Mouse (Mus musculus) limb, embryonic 11.5 days (tissue): Measurements from ENCODE around the gene Tmem129. TPM values are rescaled to one million over a fixed set of nuclear protein-coding genes. Genes with fewer than 3 reads are reported as not detected.

ENCODE experiments used
- ATAC-seq: fragments of 200-750 bp; cut with Nextera tagmentation; 2 replicates; pipeline ENCODE4 v1.8.0; 2017; ENCODE audit warnings: low read depth; ENCODE audit not compliant: insufficient number of reproducible peaks, low FRiP score, low TSS enrichment
- DNase-seq: peaks from one replicate; pipeline ENCODE4 v3.0.0-alpha.2; 2015; ENCODE audit warnings: low spot score
- H3K27ac ChIP-seq: fragments of 300-500 bp; sonication (generic); replicated peaks from 2 replicates; pipeline ENCODE4 v1.5.1; 2014; ENCODE audit warnings: low read depth, mild to moderate bottlenecking, low read length
- H3K27me3 ChIP-seq: fragments of 300-500 bp; sonication (generic); 2 replicates; pipeline ENCODE4 v1.6.1; 2014; ENCODE audit warnings: mild to moderate bottlenecking, low read length, mixed read lengths; ENCODE audit not compliant: control insufficient read depth, insufficient read depth
- H3K36me3 ChIP-seq: fragments of 300-500 bp; sonication (generic); 2 replicates; pipeline ENCODE4 v1.6.1; 2014; ENCODE audit warnings: mild to moderate bottlenecking, low read length, moderate library complexity, mixed read lengths; ENCODE audit not compliant: control insufficient read depth, insufficient read depth
- H3K4me1 ChIP-seq: fragments of 300-500 bp; sonication (generic); 2 replicates; pipeline ENCODE4 v1.6.1; 2014; ENCODE audit warnings: low read length, mixed read lengths; ENCODE audit not compliant: control insufficient read depth, insufficient read depth
- H3K4me2 ChIP-seq: fragments of 300-500 bp; sonication (generic); 2 replicates; pipeline ENCODE4 v1.6.1; 2014; ENCODE audit warnings: low read depth, mild to moderate bottlenecking, moderate library complexity; ENCODE audit not compliant: severe bottlenecking
- H3K4me3 ChIP-seq: fragments of 300-500 bp; sonication (generic); 2 replicates; pipeline ENCODE4 v1.5.1; 2014; ENCODE audit warnings: low read depth, low read length
- H3K9ac ChIP-seq: fragments of 300-500 bp; sonication (generic); 2 replicates; pipeline ENCODE4 v1.6.1; 2014; ENCODE audit warnings: mild to moderate bottlenecking, low read length
- H3K9me3 ChIP-seq: fragments of 300-500 bp; sonication (generic); 2 replicates; pipeline ENCODE4 v1.6.1; 2016; ENCODE audit warnings: low read length; ENCODE audit not compliant: control insufficient read depth
- WGBS: fragments of 180-500 bp; shearing (Covaris S2); extraction: QIAGEN DNeasy Blood & Tissue Kit; methylation state at CpG from one replicate; pipeline ENCODE4 v1.1.7; 2014; 5-methylcytosine and 5-hydroxymethylcytosine counted together
- polyA plus RNA-seq: library from polyadenylated mRNA; unstranded; fragments of >200 nt; fragmentation: Nextera tagmentation; extraction: Ambion mirVana; gene quantifications from 2 replicates; pipeline ENCODE4 v1.2.1, GENCODE M21; 2014

The Tmem129 gene
- polyA plus RNA-seq, 1 experiment from 2014 or later = 41.7 TPM

DNA sequence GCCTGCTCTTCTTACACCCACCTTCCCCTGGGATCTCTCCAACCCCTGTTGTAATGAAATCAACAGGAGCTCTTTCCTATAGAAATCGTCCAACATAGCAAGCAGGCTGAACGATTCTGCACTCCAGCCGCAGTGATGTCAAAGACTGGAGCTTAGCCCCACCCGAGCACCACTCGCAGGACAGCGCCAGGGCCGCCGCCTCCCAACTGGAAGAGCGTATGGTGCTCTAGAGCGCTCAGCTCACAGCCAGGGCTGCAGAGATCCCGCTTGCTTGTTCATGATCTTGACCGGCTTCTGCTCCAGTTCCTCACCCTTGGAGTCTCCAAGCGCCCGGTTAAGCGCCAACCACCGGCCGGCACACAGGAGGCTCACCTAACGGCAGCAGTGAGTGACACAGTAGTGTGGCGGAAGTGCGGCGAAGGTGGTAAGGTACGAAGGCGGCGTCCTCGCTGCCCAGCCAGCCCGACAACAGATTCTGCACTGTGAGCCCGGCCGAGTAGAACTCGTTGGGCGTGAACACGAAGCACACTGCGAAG, 897 bp downstream of the Tmem129 start:
- H3K9me3 ChIP-seq = no peaks in the 10 kb centered on the region
- DNase-seq (no peak), ATAC-seq (peak; percentile 12; the same call in 1 of the 2 replicates)
- H3K36me3 ChIP-seq = peaks cover 7% of the 10 kb centered on the region; the same call in 1 of the 2 replicates
- no peak overlapping the region; the same call in 1 of the 2 replicates for H3K27ac ChIP-seq
- under 1% methylated on average over 32 of the region's 32 CpGs for WGBS
- H3K27me3 ChIP-seq = no peaks in the 10 kb centered on the region
- H3K4me2 ChIP-seq = peak overlapping the region; percentile 95
- peak overlapping the region; percentile 92 for H3K4me3 ChIP-seq
- peaks cover 12% of the 10 kb centered on the region for H3K4me1 ChIP-seq
- peak overlapping the region; percentile 87 for H3K9ac ChIP-seq

DNA sequence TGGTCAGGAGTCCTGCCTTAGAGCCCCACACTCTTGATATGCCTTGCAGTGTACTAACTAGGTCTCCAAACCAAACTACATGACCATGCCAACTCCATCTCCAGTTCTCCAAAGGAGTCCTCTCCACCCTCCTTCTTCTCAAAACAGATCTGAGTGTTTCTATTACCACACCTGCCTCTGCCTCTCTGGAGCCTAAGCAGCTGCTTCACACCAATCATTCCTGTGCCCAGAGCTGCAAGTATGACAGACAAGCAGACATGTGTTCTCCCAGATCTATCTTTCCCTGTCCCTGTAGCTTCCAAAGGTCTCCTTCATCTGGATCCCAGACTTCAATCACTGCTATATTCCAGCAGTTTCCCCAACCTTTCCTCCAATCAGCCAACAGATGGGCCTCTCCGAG, 1.5 kb downstream of the Tmem129 start:
- peaks cover 12% of the 10 kb centered on the region for H3K4me1 ChIP-seq

DNA sequence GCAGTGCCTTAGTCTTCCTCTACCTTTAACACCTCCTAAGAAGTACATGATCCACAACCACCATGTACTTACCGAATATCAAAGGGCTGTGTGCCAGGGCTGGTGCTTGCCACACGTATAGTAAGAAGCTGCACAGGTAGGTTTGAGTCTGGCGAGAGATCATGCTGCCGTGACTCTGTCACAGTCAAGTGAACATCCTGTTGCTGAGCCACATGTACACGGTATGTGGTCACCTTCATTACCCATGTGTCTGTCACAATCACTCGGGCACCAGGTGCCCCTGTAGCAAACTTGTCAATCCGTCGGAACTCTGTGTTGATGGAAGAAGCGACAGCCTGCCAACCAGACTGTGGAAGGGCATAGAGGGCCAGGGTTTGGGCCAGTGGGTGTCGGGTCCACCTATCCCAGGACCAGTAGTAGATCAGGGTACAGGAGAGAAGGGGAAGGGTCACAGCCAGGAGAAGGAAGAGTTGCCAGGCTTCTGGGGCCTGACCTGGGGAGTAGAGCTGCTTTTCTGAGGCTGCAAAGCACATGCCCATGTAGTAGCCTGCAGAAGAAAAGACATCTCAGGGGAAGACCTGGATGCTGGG, 2.9 kb downstream of the Tmem129 start:
- peaks cover 5% of the 10 kb centered on the region; the same call in 1 of the 2 replicates for H3K36me3 ChIP-seq
- no peaks in the 10 kb centered on the region for H3K9me3 ChIP-seq
- H3K4me2 ChIP-seq = no peak overlapping the region
- H3K27me3 ChIP-seq = no peaks in the 10 kb centered on the region
- DNase-seq (no peak), ATAC-seq (no peak)
- no peak overlapping the region for H3K4me3 ChIP-seq
- H3K27ac ChIP-seq = no peak overlapping the region
- H3K9ac ChIP-seq = no peak overlapping the region
- H3K4me1 ChIP-seq = peaks cover 14% of the 10 kb centered on the region
- 93% methylated on average over 10 of the region's 10 CpGs for WGBS

More for the DNA sequence above, 1.5 kb downstream of the Tmem129 start:
- 44% methylated on average over 1 of the region's 1 CpGs for WGBS
- no peak overlapping the region for H3K27ac ChIP-seq
- no peak for ATAC-seq
- peaks cover 5% of the 10 kb centered on the region; the same call in 1 of the 2 replicates for H3K36me3 ChIP-seq
- H3K4me3 ChIP-seq = peak overlapping the region; percentile 92
- peak overlapping the region; percentile 87 for H3K9ac ChIP-seq
- H3K9me3 ChIP-seq = no peaks in the 10 kb centered on the region
- no peak for DNase-seq
- H3K27me3 ChIP-seq = no peaks in the 10 kb centered on the region
- peak overlapping the region; percentile 95 for H3K4me2 ChIP-seq

DNA sequence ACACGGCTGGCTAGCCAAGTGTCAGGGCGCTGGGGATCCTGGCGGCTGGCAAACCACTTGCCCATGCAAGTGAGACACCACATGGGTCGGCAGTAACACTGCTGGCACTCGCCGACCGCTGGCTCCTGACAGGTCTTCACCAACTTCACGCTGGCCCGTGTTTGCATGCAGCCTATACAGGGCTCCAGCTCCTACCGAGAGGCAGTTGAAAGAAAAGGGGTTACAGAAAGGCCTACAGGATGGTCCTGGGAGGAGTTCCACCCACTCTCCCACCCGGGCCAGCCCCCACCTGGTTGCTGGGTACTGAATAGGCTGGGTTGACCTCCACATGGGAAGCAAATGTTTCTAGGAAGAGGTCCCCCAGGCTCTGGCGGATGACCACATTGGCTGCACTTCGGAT, 3.8 kb downstream of the Tmem129 start:
- 94% methylated on average over 13 of the region's 13 CpGs for WGBS
- ATAC-seq (no peak), DNase-seq (no peak)
- H3K4me2 ChIP-seq = no peak overlapping the region
- no peak overlapping the region for H3K9ac ChIP-seq
- H3K4me3 ChIP-seq = no peak overlapping the region
- H3K27me3 ChIP-seq = no peaks in the 10 kb centered on the region
- peaks cover 7% of the 10 kb centered on the region; the same call in 1 of the 2 replicates for H3K36me3 ChIP-seq
- H3K4me1 ChIP-seq = peaks cover 14% of the 10 kb centered on the region
- no peaks in the 10 kb centered on the region for H3K9me3 ChIP-seq
- H3K27ac ChIP-seq = no peak overlapping the region

DNA sequence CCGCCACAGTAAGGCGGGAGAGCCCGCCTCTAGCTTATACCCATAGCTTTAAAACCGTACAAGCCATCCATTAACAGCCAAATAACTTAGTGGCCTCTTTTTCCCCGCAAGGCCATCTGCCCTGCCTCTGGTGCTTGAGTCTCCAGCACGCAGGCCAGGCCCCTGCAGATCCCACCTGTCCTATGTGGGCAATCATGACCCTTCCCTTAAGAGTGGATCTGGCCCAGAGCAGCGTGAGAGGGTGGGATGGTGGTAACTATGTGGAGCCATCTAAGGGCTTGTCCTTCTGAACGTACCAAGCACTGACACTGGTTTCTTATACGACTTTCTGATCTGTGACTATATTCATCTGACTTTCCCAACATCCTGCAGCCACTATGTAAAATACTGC, 5.4 kb downstream of the Tmem129 start:
- no peaks in the 10 kb centered on the region for H3K27me3 ChIP-seq
- DNase-seq = no peak
- 3% methylated on average over 9 of the region's 9 CpGs for WGBS
- H3K9me3 ChIP-seq = no peaks in the 10 kb centered on the region
- H3K9ac ChIP-seq = peak overlapping the region; percentile 49
- peak overlapping the region; percentile 79 for H3K4me2 ChIP-seq
- H3K27ac ChIP-seq = peak overlapping the region; percentile 65; the same call in 1 of the 2 replicates
- H3K4me3 ChIP-seq = peak overlapping the region; percentile 81
- peak; percentile 45 for ATAC-seq
- H3K36me3 ChIP-seq = peaks cover 15% of the 10 kb centered on the region
- peaks cover 14% of the 10 kb centered on the region for H3K4me1 ChIP-seq

DNA sequence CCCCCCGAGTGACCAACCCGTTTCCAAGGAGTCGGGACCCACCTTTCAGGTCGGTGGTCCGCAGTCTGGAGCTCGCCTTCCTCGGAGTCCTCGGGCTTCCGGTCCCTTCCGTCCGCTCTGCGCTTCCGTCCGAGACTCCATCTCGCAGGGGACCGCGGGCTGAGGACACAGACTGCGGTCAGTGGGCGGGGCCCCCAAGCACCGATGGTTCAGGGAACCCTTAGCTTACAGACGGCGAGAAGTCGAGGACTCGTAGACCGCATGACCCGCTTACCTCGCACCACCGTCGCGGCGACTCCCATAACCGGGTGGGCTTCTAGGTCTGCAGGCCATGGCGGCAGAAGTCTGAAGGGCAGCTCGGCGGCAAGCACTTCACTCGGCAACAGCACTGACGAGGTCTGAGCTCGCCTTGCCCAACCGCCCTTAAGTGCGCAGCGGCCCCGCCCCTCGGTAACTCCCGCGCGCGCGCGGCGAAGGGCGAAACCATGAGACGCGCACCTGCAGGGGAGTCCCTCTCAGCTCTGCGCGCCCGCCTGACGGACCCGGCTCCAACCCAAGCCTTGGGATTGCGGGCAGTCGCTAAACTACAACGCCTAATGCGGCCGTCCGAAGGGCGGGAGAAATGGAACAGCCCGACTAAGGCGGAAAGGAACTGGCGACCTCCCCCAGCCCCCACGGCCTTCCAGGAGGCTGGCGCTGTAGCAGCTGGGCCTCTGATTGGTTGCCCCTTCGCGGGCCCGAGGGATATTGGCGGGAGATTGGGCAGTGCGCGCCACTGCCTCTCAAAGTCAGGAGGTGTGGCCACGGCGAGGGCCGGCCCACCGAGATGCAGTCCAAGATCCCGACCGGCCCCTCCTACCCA, 6.1 kb downstream of the Tmem129 start, which contains the start of gene Slbp:
TSS of gene Slbp (minus strand) at position 654 of the 862 bp plus-strand sequence.
- peaks cover 19% of the 10 kb centered on the region for H3K36me3 ChIP-seq
- H3K4me1 ChIP-seq = peaks cover 14% of the 10 kb centered on the region
- H3K4me2 ChIP-seq = peak within 1 kb of the TSS; percentile 79
- peak within 1 kb of the TSS; percentile 93 for H3K27ac ChIP-seq
- ATAC-seq (peak; percentile 96), DNase-seq (peak; percentile 96)
- WGBS = under 1% methylated on average over 82 of the region's 82 CpGs
- H3K27me3 ChIP-seq = no peaks in the 10 kb centered on the region
- H3K9ac ChIP-seq = peak within 1 kb of the TSS; percentile 80
- peak within 1 kb of the TSS; percentile 81 for H3K4me3 ChIP-seq
- H3K9me3 ChIP-seq = no peaks in the 10 kb centered on the region

DNA sequence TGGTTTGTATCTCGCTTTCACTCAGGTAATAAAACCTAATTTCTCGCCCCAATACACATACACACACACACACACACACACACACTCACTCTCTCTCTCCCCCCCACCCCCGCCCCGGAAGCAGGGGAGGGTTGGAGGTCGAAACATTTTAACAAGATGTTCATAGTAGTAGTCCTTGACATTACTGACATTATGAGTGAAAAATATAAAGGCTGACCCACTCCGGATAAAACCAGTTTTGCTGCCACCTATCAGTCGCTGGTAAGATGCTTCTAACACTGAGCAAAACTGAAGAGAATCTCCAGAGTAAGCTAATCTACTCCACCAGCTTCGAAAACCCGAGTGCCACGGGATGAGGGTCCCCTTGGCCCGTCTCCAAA, 6.7 kb downstream of the Tmem129 start:
- ATAC-seq = no peak
- H3K4me2 ChIP-seq = peak overlapping the region; percentile 79
- no peaks in the 10 kb centered on the region for H3K27me3 ChIP-seq
- WGBS = under 1% methylated on average over 11 of the region's 11 CpGs
- peak overlapping the region; percentile 93 for H3K27ac ChIP-seq
- H3K4me3 ChIP-seq = peak overlapping the region; percentile 81
- no peaks in the 10 kb centered on the region for H3K9me3 ChIP-seq
- H3K9ac ChIP-seq = peak overlapping the region; percentile 80
- no peak for DNase-seq
- peaks cover 9% of the 10 kb centered on the region; the same call in 1 of the 2 replicates for H3K4me1 ChIP-seq
- peaks cover 20% of the 10 kb centered on the region for H3K36me3 ChIP-seq

DNA sequence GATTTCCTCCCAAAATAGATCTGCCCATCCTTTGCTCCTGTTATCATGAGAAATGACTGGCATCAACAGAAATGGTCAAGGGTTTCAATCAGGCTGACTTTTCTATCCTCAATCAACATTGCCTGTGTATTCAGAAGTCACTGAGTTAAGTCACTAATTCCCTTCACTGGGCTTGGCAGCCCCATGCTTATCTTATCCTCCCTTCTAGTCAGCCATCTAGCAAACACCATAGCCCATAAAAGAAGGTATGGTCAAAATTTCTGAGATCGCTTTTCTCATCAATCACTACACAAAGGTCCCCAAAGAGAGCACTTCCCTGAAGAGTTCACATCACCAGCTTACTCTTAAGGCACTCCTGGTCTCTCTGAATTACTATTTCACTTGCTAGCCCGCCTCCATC, 7.2 kb downstream of the Tmem129 start:
- Histone ChIP-seq H3K36me3 (peaks cover 25% of the 10 kb centered on the region), H3K27ac (no peak overlapping the region), H3K27me3 (no peaks in the 10 kb centered on the region), H3K9ac (peak overlapping the region; percentile 80), H3K4me1 (peaks cover 5% of the 10 kb centered on the region; the same call in 1 of the 2 replicates), H3K4me2 (peak overlapping the region; percentile 79), H3K4me3 (peak overlapping the region; percentile 81), H3K9me3 (no peaks in the 10 kb centered on the region)
- WGBS = 21% methylated on average over 2 of the region's 2 CpGs
- ATAC-seq (no peak), DNase-seq (no peak)
